Mouse (Mus musculus) heart, embryonic 14.5 days (tissue): ENCODE measurements at regions not wholly inside any gene's neighbourhood (a gene's known extent, or its start where the extent isn't known, plus 50 kb on each side); places are given as distances from the start of the nearest gene placed in this dataset.

Experiments used
- ATAC-seq: fragments of 200-750 bp; cut with Nextera tagmentation; 2 replicates; pipeline ENCODE4 v1.8.0; 2017; ENCODE audit warnings: low read depth, moderate TSS enrichment; ENCODE audit not compliant: insufficient number of reproducible peaks, insufficient read depth, low FRiP score
- H3K27ac ChIP-seq, 2 experiments: fragments of 200-500 bp in 1 of 2; fragments of 300-500 bp in 1 of 2; sonication (generic) in 1 of 2; replicated peaks in 1 of 2; 2 replicates each; pipeline ENCODE4 v1.5.1; 2012 to 2014; ENCODE audit warnings: low read depth in 2 of 2, low read length in 2 of 2, control low read depth in 1 of 2, mild to moderate bottlenecking in 1 of 2, mixed read lengths in 1 of 2; ENCODE audit not compliant: control insufficient read depth in 1 of 2, insufficient read depth in 1 of 2
- H3K27me3 ChIP-seq: fragments of 300-500 bp; sonication (generic); 2 replicates; pipeline ENCODE4 v1.6.1; 2014; ENCODE audit warnings: mild to moderate bottlenecking, low read length, control low read depth; ENCODE audit not compliant: control insufficient read depth, insufficient read depth
- H3K36me3 ChIP-seq: fragments of 300-500 bp; sonication (generic); 2 replicates; pipeline ENCODE4 v1.6.1; 2014; ENCODE audit warnings: mild to moderate bottlenecking, control low read depth, low read length, mixed read lengths; ENCODE audit not compliant: control insufficient read depth, insufficient read depth
- H3K4me1 ChIP-seq, 2 experiments: fragments of 200-500 bp in 1 of 2; fragments of 300-500 bp in 1 of 2; sonication (generic) in 1 of 2; 2 replicates each; pipeline ENCODE4 v1.6.1; 2012 to 2014; ENCODE audit warnings: low read length in 2 of 2, control low read depth in 1 of 2, mixed read lengths in 1 of 2; ENCODE audit not compliant: control insufficient read depth in 2 of 2, insufficient read depth in 2 of 2
- H3K4me2 ChIP-seq: fragments of 300-500 bp; sonication (generic); 2 replicates; pipeline ENCODE4 v1.6.1; 2014; ENCODE audit warnings: mild to moderate bottlenecking, low read length
- H3K4me3 ChIP-seq, 2 experiments: fragments of 200-500 bp in 1 of 2; fragments of 300-500 bp in 1 of 2; sonication (generic) in 1 of 2; 2 replicates each; pipeline ENCODE4 v1.5.1; 2012 to 2014; ENCODE audit warnings: low read length in 2 of 2, mild to moderate bottlenecking in 2 of 2, control low read depth in 1 of 2, low read depth in 1 of 2, moderate library complexity in 1 of 2; ENCODE audit not compliant: control insufficient read depth in 1 of 2, insufficient read depth in 1 of 2
- H3K9ac ChIP-seq: fragments of 300-500 bp; sonication (generic); 2 replicates; pipeline ENCODE4 v1.6.1; 2014; ENCODE audit warnings: mild to moderate bottlenecking, low read length
- H3K9me3 ChIP-seq: fragments of 300-500 bp; sonication (generic); 2 replicates; pipeline ENCODE4 v1.6.1; 2016; ENCODE audit warnings: low read length, control low read depth; ENCODE audit not compliant: control insufficient read depth
- WGBS: fragments of 180-500 bp; shearing (Covaris S2); extraction: QIAGEN DNeasy Blood & Tissue Kit; methylation state at CpG from one replicate; pipeline ENCODE4 v1.1.7; 2014; 5-methylcytosine and 5-hydroxymethylcytosine counted together

DNA sequence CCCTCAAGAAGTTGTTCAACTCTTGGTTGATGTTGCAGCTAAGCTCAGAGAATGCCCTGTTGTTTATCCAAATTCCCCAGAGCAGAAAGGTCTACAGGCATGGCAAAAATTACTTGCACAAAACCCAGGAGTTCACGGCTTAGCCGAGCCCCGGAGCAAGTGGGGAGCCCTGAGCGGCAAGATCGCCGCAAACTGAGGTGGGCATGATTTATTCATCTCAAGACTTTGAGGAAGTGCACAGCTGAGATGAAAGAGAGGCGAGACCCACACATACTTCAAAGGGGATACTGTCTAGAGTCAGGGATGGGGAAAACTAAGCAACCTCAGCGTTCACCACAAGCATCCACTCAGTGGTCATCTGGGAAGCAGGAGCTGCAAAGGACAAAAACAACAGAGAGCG is 355.3 kb upstream of the Cdh4 start:
- H3K36me3 ChIP-seq: no peaks in the 10 kb centered on the region
- no peak overlapping the region for H3K27ac ChIP-seq
- no peak overlapping the region for H3K4me2 ChIP-seq
- H3K27me3 ChIP-seq: no peaks in the 10 kb centered on the region
- H3K9me3 ChIP-seq: no peaks in the 10 kb centered on the region
- no peak overlapping the region for H3K4me3 ChIP-seq
- 87% methylated on average over 9 of the region's 9 CpGs for WGBS
- no peak overlapping the region for H3K9ac ChIP-seq
- ATAC-seq: no peak
- H3K4me1 ChIP-seq: no peaks in the 10 kb centered on the region

DNA sequence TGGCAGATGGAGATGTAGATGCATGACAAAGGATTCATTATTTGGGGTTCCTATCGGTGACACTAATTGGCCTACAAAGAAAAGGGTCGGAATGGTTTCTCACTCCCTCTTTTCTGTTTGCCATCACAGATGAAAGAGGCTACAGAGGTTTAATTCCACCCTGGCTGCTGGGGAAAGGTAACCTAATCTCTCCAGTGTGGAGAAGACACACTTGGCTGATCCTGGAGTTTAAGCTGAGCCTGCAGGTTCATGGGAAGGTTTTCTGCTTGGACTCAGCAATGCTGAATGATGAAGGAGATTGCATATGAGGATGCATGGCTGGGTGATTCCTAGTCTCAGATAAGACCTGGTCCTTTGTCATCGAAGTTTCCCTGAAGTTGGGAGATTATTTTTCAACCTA is 350.8 kb upstream of the Cdh4 start:
- no peaks in the 10 kb centered on the region for H3K36me3 ChIP-seq
- H3K9me3 ChIP-seq: no peaks in the 10 kb centered on the region
- H3K27me3 ChIP-seq: no peaks in the 10 kb centered on the region
- ATAC-seq: no peak
- 64% methylated on average over 3 of the region's 3 CpGs for WGBS
- H3K4me2 ChIP-seq: no peak overlapping the region
- no peak overlapping the region for H3K9ac ChIP-seq
- H3K27ac ChIP-seq: no peak overlapping the region
- no peaks in the 10 kb centered on the region for H3K4me1 ChIP-seq
- no peak overlapping the region for H3K4me3 ChIP-seq

DNA sequence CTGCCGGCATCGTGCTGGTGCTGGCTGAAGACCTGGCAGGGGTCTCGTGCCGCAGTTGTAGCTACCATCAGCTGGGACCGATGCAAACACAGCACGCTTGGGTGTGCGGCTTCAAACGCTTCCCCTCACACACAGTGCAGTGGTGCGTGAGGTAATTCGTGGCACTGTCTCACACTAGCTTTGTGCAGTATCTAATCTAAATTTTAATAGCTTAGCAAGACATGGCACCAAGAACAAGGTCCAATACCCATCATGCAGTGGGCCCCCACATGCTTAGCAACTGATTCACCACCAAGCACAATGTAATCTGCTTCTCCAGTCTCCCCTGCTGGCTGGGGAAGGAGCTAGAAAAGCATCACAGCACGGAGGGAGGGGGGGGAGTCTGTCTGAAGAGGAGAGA is 348.2 kb upstream of the Cdh4 start:
- no peak overlapping the region for H3K9ac ChIP-seq
- H3K9me3 ChIP-seq: no peaks in the 10 kb centered on the region
- no peaks in the 10 kb centered on the region for H3K36me3 ChIP-seq
- ATAC-seq: no peak
- H3K4me3 ChIP-seq: no peak overlapping the region
- H3K27me3 ChIP-seq: no peaks in the 10 kb centered on the region
- no peak overlapping the region for H3K4me2 ChIP-seq
- H3K4me1 ChIP-seq: no peaks in the 10 kb centered on the region
- WGBS: 70% methylated on average over 11 of the region's 11 CpGs
- no peak overlapping the region for H3K27ac ChIP-seq

DNA sequence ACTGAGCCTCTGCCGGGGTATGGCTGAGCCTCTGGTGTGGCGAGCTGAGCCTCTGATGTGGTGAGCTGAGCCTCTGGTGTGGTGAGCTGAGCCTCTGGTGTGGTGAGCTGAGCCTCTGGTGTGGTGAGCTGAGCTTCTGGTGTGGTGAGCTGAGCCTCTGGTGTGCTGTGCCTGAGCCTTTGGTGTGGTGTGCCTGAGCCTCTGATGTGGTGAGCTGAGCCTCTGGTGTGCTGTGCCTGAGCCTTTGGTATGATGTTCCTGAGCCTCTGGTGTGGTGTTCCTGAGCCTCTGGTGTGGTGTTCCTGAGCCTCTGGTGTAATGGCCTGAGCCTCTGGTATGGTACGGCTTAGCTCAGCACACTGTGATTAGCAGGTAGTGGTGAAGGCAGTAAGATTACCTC is 346.2 kb upstream of the Cdh4 start:
- no peak for ATAC-seq
- Histone ChIP-seq H3K4me1 (no peaks in the 10 kb centered on the region), H3K4me3 (no peak overlapping the region), H3K27ac (no peak overlapping the region), H3K9me3 (no peaks in the 10 kb centered on the region), H3K9ac (no peak overlapping the region), H3K36me3 (no peaks in the 10 kb centered on the region), H3K27me3 (no peaks in the 10 kb centered on the region), H3K4me2 (no peak overlapping the region)
- WGBS: 74% methylated on average over 3 of the region's 3 CpGs

DNA sequence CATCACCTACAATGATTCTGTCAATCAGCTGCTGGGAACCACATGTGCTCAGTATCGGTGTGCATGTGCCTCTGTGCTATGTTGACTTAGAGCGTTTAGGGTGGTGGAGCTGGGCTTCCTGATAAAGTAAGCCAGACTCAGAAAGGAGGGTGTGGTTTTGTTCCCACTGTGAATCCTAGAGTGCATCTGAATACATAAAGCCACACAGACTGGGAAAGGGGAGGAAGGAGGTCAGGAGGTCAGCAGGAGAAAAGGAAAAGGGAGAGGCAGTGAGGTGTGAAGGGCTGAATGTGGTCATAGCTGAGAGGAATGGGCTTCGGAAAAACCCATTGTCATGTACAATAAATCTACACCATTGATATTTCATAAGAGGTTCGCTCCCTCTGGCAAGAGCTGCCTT is 345.4 kb upstream of the Cdh4 start:
- Histone ChIP-seq H3K27me3 (no peaks in the 10 kb centered on the region), H3K4me1 (no peaks in the 10 kb centered on the region), H3K4me2 (no peak overlapping the region), H3K27ac (no peak overlapping the region), H3K36me3 (no peaks in the 10 kb centered on the region), H3K4me3 (no peak overlapping the region), H3K9me3 (no peaks in the 10 kb centered on the region), H3K9ac (no peak overlapping the region)
- ATAC-seq: no peak
- 63% methylated on average over 4 of the region's 4 CpGs for WGBS

DNA sequence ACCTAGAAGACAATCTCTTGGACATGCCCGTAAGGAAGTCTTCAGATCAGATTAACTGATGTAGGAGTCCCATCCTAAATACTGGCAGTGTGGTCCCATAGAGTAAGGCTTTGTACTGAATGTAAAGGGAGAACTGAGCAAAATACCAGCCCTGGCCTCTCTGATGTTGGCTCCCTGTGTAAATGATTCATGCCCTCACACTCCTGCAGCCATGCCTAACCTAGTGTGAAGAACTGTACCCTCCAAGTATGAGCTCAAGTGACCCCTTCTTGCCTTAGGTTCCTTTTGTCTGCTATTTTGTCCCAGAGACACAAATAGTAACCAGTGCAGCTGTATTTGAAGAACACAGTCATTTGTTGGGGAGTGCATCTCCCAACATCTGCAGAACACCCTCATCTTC is 342.4 kb upstream of the Cdh4 start:
- H3K4me1 ChIP-seq: no peaks in the 10 kb centered on the region
- H3K36me3 ChIP-seq: no peaks in the 10 kb centered on the region
- no peak overlapping the region for H3K27ac ChIP-seq
- no peak overlapping the region for H3K4me2 ChIP-seq
- no peaks in the 10 kb centered on the region for H3K27me3 ChIP-seq
- H3K9me3 ChIP-seq: no peaks in the 10 kb centered on the region
- WGBS: 81% methylated on average over 1 of the region's 1 CpGs
- no peak overlapping the region for H3K9ac ChIP-seq
- no peak for ATAC-seq
- H3K4me3 ChIP-seq: no peak overlapping the region

DNA sequence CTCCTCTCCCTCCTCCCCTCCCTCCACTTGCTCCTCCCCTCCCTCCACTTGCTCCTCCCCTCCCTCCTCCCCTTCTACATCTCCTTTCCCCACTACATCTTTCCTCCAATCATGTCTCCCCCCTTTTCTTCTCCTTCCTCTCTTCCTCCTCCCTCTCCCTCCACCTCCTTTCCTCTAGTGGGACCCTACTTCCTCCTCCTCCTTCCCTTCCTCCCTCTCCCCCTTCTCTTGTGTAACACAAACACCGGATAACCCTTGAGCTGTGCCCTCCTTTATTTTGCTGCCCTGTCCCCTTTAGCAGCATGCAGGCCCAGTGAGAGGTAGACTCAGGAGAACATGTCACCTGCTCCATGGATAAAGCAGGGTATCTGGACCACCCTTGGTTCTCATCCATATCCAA is 339.1 kb upstream of the Cdh4 start:
- no peak overlapping the region for H3K9ac ChIP-seq
- no peaks in the 10 kb centered on the region for H3K36me3 ChIP-seq
- H3K4me2 ChIP-seq: no peak overlapping the region
- no peak overlapping the region for H3K27ac ChIP-seq
- no peaks in the 10 kb centered on the region for H3K9me3 ChIP-seq
- no peaks in the 10 kb centered on the region for H3K27me3 ChIP-seq
- H3K4me3 ChIP-seq: no peak overlapping the region
- 64% methylated on average over 1 of the region's 1 CpGs for WGBS
- H3K4me1 ChIP-seq: no peaks in the 10 kb centered on the region
- no peak for ATAC-seq

DNA sequence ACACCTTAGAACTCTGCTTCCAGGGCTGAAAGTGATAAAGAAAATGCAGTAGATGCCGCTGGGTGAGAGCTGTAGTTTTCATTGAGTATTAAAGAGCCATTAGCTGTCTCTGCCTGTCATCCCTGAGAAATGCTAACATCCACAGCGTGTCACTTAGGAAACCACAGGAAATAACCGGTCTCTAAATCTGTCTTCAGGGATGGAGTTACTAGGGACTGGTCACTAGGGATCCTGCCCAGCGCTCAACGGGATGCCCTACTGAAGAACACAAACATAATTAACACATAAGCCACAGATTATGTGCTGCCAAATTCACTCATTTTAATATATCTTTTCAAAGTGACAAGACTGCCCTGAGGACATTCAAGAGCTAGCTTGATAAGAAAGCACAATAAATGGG is 329.3 kb upstream of the Cdh4 start:
- no peak overlapping the region for H3K4me2 ChIP-seq
- H3K9ac ChIP-seq: no peak overlapping the region
- no peak overlapping the region for H3K4me3 ChIP-seq
- no peak overlapping the region for H3K27ac ChIP-seq
- H3K9me3 ChIP-seq: no peaks in the 10 kb centered on the region
- H3K36me3 ChIP-seq: no peaks in the 10 kb centered on the region
- H3K27me3 ChIP-seq: no peaks in the 10 kb centered on the region
- WGBS: 44% methylated on average over 5 of the region's 5 CpGs
- ATAC-seq: no peak
- no peaks in the 10 kb centered on the region for H3K4me1 ChIP-seq
